Mouse (Mus musculus) brain, embryonic 14.5 days (tissue): ENCODE measurements around the gene Rabl3.

Experiments
- CTCF ChIP-seq: fragments of 200-500 bp; IDR thresholded peaks from 2 replicates; pipeline ENCODE4 v1.5.1; 2012; ENCODE audit warnings: inconsistent platforms, mild to moderate bottlenecking, moderate library complexity, borderline replicate concordance; ENCODE audit not compliant: insufficient read depth, insufficient read length; ENCODE audit errors: extremely low read depth
- POLR2A ChIP-seq: fragments of 200-500 bp; IDR thresholded peaks from 2 replicates; pipeline ENCODE4 v1.6.1; 2012; ENCODE audit warnings: mild to moderate bottlenecking, inconsistent platforms, borderline replicate concordance; ENCODE audit not compliant: poor library complexity, insufficient read depth, insufficient read length, severe bottlenecking; ENCODE audit errors: extremely low read depth

DNA sequence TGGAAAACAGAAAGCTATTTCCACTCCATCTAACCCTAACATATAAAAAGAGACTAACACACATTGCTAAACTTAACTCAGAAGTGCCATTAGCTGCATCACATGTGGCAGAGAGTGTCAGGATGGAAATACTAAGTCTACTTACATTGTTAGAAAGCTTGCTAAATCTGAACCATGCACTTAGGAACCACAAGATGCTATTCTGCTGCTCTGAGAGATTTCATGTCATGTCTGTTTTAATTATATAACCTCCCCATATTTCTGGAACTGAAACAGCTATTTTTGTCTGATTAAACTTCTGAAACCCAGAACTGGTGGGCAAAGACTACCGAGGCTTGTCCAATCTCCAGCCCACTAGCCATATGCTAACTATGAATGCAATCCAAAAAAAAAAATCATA, 7.6 kb upstream of the Rabl3 start:
- TF ChIP-seq CTCF = no peak
- TF ChIP-seq POLR2A = no peak
